Mouse (Mus musculus) C2C12 (cell line): ENCODE data around the gene Galnt10.

ENCODE experiments used
- CEBPB ChIP-seq: IDR thresholded peaks from one replicate; pipeline ENCODE4 v1.6.1; 2011; ENCODE audit warnings: low read depth, mild to moderate bottlenecking, control low read depth, moderate library complexity
- CTCF ChIP-seq: IDR thresholded peaks from one replicate; pipeline ENCODE4 v1.5.1; 2011; ENCODE audit not compliant: control insufficient read depth, insufficient read depth, insufficient read length
- MAX ChIP-seq: IDR thresholded peaks from one replicate; pipeline ENCODE4 v1.6.1; 2011; ENCODE audit warnings: mild to moderate bottlenecking, control low read depth
- MYOD1 ChIP-seq: IDR thresholded peaks from one replicate; pipeline ENCODE4 v1.6.1; 2011; ENCODE audit warnings: low read depth; ENCODE audit not compliant: control insufficient read depth, insufficient read length
- MYOG ChIP-seq: IDR thresholded peaks from one replicate; pipeline ENCODE4 v1.6.1; 2011; ENCODE audit not compliant: control insufficient read depth, insufficient read length; ENCODE audit errors: extremely low read depth
- USF1 ChIP-seq: IDR thresholded peaks from one replicate; pipeline ENCODE4 v1.6.1; 2011; ENCODE audit warnings: low read depth, mild to moderate bottlenecking, control low read depth, moderate library complexity

DNA sequence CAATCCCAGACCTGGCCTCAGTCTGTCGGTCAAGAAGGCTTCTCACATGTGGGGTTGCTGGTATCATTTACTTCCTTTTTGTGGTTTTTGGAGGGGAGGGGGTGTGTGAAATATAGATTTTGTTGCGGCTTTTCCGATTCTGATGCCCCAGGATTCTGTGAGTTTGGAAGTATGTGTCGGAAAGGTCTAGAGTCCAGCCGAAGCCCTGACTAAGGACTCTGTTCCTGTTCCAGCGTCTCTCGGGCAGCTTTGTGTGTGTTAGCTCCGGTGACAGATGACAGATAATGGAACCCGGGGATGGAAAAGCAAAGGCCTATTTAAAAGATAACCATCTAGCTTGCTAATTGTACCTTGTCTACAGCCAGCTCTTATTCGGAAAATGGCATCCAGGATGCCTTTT is 4.4 kb downstream of the Galnt10 start:
- TF ChIP-seq CTCF (no peak), MAX (no peak), USF1 (no peak), CEBPB (no peak), MYOD1 (no peak), MYOG (no peak)
